Mouse (Mus musculus): ENCODE results near the gene Kpna6. TPM values are rescaled to one million over a fixed set of nuclear protein-coding genes. Genes with fewer than 3 reads are reported as not detected.

Gene Kpna6
- polyA plus RNA-seq, 1 experiment from 2014 or later = 13.6 TPM

- peak overlapping the region; percentile 73 for H3K4me3 ChIP-seq (replicated peaks)
- peak overlapping the region; percentile 80 for H3K4me2 ChIP-seq
- 20% methylated on average over 6 of the region's 6 CpGs for WGBS
- no peaks in the 10 kb centered on the region for H3K9me3 ChIP-seq
- H3K4me1 ChIP-seq = peaks cover 9% of the 10 kb centered on the region; the same call in 1 of the 2 replicates
- no peak for ATAC-seq (ENCODE audit: insufficient read depth, low FRiP score, low read depth)
- 0 out of 2 replicates have a peak overlapping the region, but pooled peaks have one; percentile 55 for H3K9ac ChIP-seq
- peaks cover 23% of the 10 kb centered on the region for H3K36me3 ChIP-seq
- peak overlapping the region; percentile 84 for H3K27ac ChIP-seq
- no peaks in the 10 kb centered on the region for H3K27me3 ChIP-seq (replicated peaks)
Observed at GRCm38 (mm10) chr4:129695815-129696157, 23.2 kb upstream of the Kpna6 start.

- Histone ChIP-seq H3K9me3 (no peaks in the 10 kb centered on the region), H3K4me2 (no peak overlapping the region), H3K27ac (no peak overlapping the region), H3K4me3 (replicated peaks) (no peak overlapping the region), H3K27me3 (replicated peaks) (no peaks in the 10 kb centered on the region), H3K4me1 (no peaks in the 10 kb centered on the region), H3K36me3 (peaks cover 35% of the 10 kb centered on the region), H3K9ac (no peak overlapping the region)
- no peak for ATAC-seq (ENCODE audit: insufficient read depth, low FRiP score, low read depth)
- 93% methylated on average over 6 of the region's 6 CpGs for WGBS
Observed at GRCm38 (mm10) chr4:129684531-129684930, 12.0 kb upstream of the Kpna6 start.

- Histone ChIP-seq H3K4me1 (no peaks in the 10 kb centered on the region), H3K9me3 (no peaks in the 10 kb centered on the region), H3K36me3 (peaks cover 35% of the 10 kb centered on the region), H3K27ac (no peak overlapping the region), H3K27me3 (replicated peaks) (no peaks in the 10 kb centered on the region), H3K4me3 (replicated peaks) (no peak overlapping the region), H3K9ac (no peak overlapping the region), H3K4me2 (no peak overlapping the region)
- ATAC-seq (ENCODE audit: insufficient read depth, low FRiP score, low read depth) = no peak
- 85% methylated on average over 11 of the region's 11 CpGs for WGBS
Observed at GRCm38 (mm10) chr4:129683901-129684493, 11.4 kb upstream of the Kpna6 start.

- Histone ChIP-seq H3K27me3 (replicated peaks) (no peaks in the 10 kb centered on the region), H3K9me3 (no peaks in the 10 kb centered on the region), H3K4me2 (no peak overlapping the region), H3K9ac (no peak overlapping the region), H3K4me3 (replicated peaks) (no peak overlapping the region), H3K27ac (no peak overlapping the region), H3K36me3 (peaks cover 30% of the 10 kb centered on the region), H3K4me1 (no peaks in the 10 kb centered on the region)
- WGBS = 96% methylated on average over 11 of the region's 11 CpGs
- no peak for ATAC-seq (ENCODE audit: insufficient read depth, low FRiP score, low read depth)
Observed at GRCm38 (mm10) chr4:129681837-129682236, 9.3 kb upstream of the Kpna6 start.

- Histone ChIP-seq H3K4me3 (replicated peaks) (peak overlapping the region; percentile 98), H3K27ac (peak overlapping the region; percentile 96), H3K36me3 (peaks cover 5% of the 10 kb centered on the region; the same call in 1 of the 2 replicates), H3K27me3 (replicated peaks) (no peaks in the 10 kb centered on the region), H3K9ac (0 out of 2 replicates have a peak overlapping the region, but pooled peaks have one; percentile 21), H3K9me3 (no peaks in the 10 kb centered on the region), H3K4me2 (peak overlapping the region; percentile 76), H3K4me1 (peaks cover 9% of the 10 kb centered on the region)
- WGBS = 4% methylated on average over 10 of the region's 10 CpGs
- ATAC-seq (ENCODE audit: insufficient read depth, low FRiP score, low read depth) = peak; percentile 43; the same call in 1 of the 2 replicates
Observed at GRCm38 (mm10) chr4:129672878-129673449, 397 bp upstream of the Kpna6 start.

GRCm38 (mm10) chr4:129671491-129672082 is 980 bp downstream of the Kpna6 start:
- no peak for ATAC-seq (ENCODE audit: insufficient read depth, low FRiP score, low read depth)
- Histone ChIP-seq H3K9me3 (no peaks in the 10 kb centered on the region), H3K4me1 (peaks cover 9% of the 10 kb centered on the region), H3K4me2 (peak overlapping the region; percentile 76), H3K4me3 (replicated peaks) (peak overlapping the region; percentile 98), H3K9ac (peak overlapping the region; percentile 92), H3K27me3 (replicated peaks) (no peaks in the 10 kb centered on the region), H3K27ac (peak overlapping the region; percentile 96), H3K36me3 (peaks cover 2% of the 10 kb centered on the region; the same call in 1 of the 2 replicates)
- WGBS = 6% methylated on average over 12 of the region's 12 CpGs

GRCm38 (mm10) chr4:129662255-129662813 is 10.2 kb downstream of the Kpna6 start:
- Histone ChIP-seq H3K27ac (no peak overlapping the region), H3K9ac (no peak overlapping the region), H3K27me3 (replicated peaks) (no peaks in the 10 kb centered on the region), H3K4me1 (no peaks in the 10 kb centered on the region), H3K36me3 (peaks cover 28% of the 10 kb centered on the region), H3K9me3 (no peaks in the 10 kb centered on the region), H3K4me3 (replicated peaks) (no peak overlapping the region), H3K4me2 (no peak overlapping the region)
- WGBS = 77% methylated on average over 3 of the region's 3 CpGs
- ATAC-seq (ENCODE audit: insufficient read depth, low FRiP score, low read depth) = no peak

GRCm38 (mm10) chr4:129661584-129661983 is 11.0 kb downstream of the Kpna6 start:
- Histone ChIP-seq H3K27ac (no peak overlapping the region), H3K27me3 (replicated peaks) (no peaks in the 10 kb centered on the region), H3K9me3 (no peaks in the 10 kb centered on the region), H3K4me3 (replicated peaks) (no peak overlapping the region), H3K4me2 (no peak overlapping the region), H3K36me3 (peaks cover 31% of the 10 kb centered on the region), H3K4me1 (no peaks in the 10 kb centered on the region), H3K9ac (no peak overlapping the region)
- no peak for ATAC-seq (ENCODE audit: insufficient read depth, low FRiP score, low read depth)
- 67% methylated on average over 3 of the region's 3 CpGs for WGBS

GRCm38 (mm10) chr4:129654770-129655169 is 17.8 kb downstream of the Kpna6 start:
- Histone ChIP-seq H3K4me2 (no peak overlapping the region), H3K9me3 (no peaks in the 10 kb centered on the region), H3K4me1 (no peaks in the 10 kb centered on the region), H3K9ac (no peak overlapping the region), H3K27ac (no peak overlapping the region), H3K36me3 (peaks cover 46% of the 10 kb centered on the region), H3K27me3 (replicated peaks) (no peaks in the 10 kb centered on the region), H3K4me3 (replicated peaks) (no peak overlapping the region)
- no peak for ATAC-seq (ENCODE audit: insufficient read depth, low FRiP score, low read depth)
- WGBS = 91% methylated on average over 14 of the region's 14 CpGs

- peaks cover 67% of the 10 kb centered on the region for H3K36me3 ChIP-seq
Observed at GRCm38 (mm10) chr4:129650359-129650758, 22.2 kb downstream of the Kpna6 start.

GRCm38 (mm10) chr4:129648656-129649055 is 23.9 kb downstream of the Kpna6 start:
- no peak for ATAC-seq (ENCODE audit: insufficient read depth, low FRiP score, low read depth)
- Histone ChIP-seq H3K4me2 (no peak overlapping the region), H3K4me3 (replicated peaks) (no peak overlapping the region), H3K36me3 (peaks cover 55% of the 10 kb centered on the region), H3K9ac (no peak overlapping the region), H3K9me3 (no peaks in the 10 kb centered on the region), H3K4me1 (no peaks in the 10 kb centered on the region), H3K27ac (no peak overlapping the region), H3K27me3 (replicated peaks) (no peaks in the 10 kb centered on the region)
- WGBS = 70% methylated on average over 1 of the region's 1 CpGs

More at GRCm38 (mm10) chr4:129650359-129650758, 22.2 kb downstream of the Kpna6 start:
- Histone ChIP-seq H3K4me1 (no peaks in the 10 kb centered on the region), H3K4me3 (replicated peaks) (no peak overlapping the region), H3K27me3 (replicated peaks) (no peaks in the 10 kb centered on the region), H3K9ac (no peak overlapping the region), H3K27ac (no peak overlapping the region), H3K4me2 (no peak overlapping the region), H3K9me3 (no peaks in the 10 kb centered on the region)
- no peak for ATAC-seq (ENCODE audit: insufficient read depth, low FRiP score, low read depth)
- 91% methylated on average over 8 of the region's 8 CpGs for WGBS

- WGBS = 85% methylated on average over 6 of the region's 6 CpGs
- H3K4me1 ChIP-seq = no peaks in the 10 kb centered on the region
- H3K9me3 ChIP-seq = no peaks in the 10 kb centered on the region
- H3K4me3 ChIP-seq (replicated peaks) = no peak overlapping the region
- no peak overlapping the region for H3K27ac ChIP-seq
- peaks cover 40% of the 10 kb centered on the region for H3K36me3 ChIP-seq
- no peak overlapping the region for H3K9ac ChIP-seq
- no peak overlapping the region for H3K4me2 ChIP-seq
- ATAC-seq (ENCODE audit: insufficient read depth, low FRiP score, low read depth) = no peak
- H3K27me3 ChIP-seq (replicated peaks) = no peaks in the 10 kb centered on the region
Observed at GRCm38 (mm10) chr4:129645204-129645603, 27.4 kb downstream of the Kpna6 start.

All from stomach, embryonic 15.5 days (tissue).